Mouse (Mus musculus): ENCODE measurements around the gene Cmss1. TPM values are rescaled to one million over a fixed set of nuclear protein-coding genes. Genes with fewer than 3 reads are reported as not detected.

Gene Cmss1
- polyA plus RNA-seq, 1 experiment, result 3.0 TPM

DNA sequence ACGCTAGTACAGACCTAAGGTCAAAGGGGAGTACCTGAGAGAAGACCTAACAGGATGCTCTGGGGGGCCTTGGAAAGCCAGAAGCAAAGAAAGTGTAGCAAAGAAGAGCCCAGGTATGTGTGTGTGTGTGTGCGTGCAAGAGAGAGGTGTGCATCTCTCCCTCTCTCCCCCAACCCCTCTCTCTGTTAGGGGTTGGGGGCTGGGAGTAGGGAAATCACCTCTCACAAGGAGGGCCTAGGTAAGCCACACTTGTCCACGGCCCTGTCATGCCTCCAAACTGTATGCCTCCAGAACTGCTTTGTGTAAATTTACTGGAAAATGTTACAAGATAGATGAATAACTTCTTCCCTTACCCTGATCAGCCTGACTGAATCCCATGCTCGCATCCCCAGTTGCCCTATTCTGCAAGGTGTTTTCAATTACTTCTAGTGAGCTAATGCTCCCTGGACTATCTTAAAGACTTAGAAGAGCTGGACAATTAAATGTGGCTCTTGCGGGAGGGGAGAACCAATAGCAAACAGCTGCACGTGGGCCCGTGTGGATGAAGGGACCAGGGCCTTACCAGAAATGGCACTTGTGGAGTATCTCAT lies 231.3 kb downstream of the Cmss1 start:
- H3K27ac ChIP-seq (ENCODE audit: insufficient read depth, low read length), result no peak overlapping the region
- no peaks in the 10 kb centered on the region for H3K4me1 ChIP-seq (ENCODE audit: control insufficient read depth, insufficient read depth, insufficient read length)
- H3K27me3 ChIP-seq (ENCODE audit: control insufficient read depth, insufficient read depth, low read length), result no peaks in the 10 kb centered on the region
- H3K4me3 ChIP-seq (ENCODE audit: extremely low read depth, insufficient read depth, insufficient read length), result no peak overlapping the region
- no peak for DNase-seq (ENCODE audit: low read depth in 1 of 2, low spot score in 2 of 2)
- H3K36me3 ChIP-seq (ENCODE audit: control insufficient read depth, insufficient read depth, low read length), result no peaks in the 10 kb centered on the region
- no peak for TF ChIP-seq CTCF (IDR thresholded peaks at IDR 0.05; ENCODE audit: extremely low read depth, insufficient read depth, insufficient read length, insufficient replicate concordance)
- TF ChIP-seq POLR2A (IDR thresholded peaks at IDR 0.05; ENCODE audit: low read depth, low read length), result no peak
- WGBS, result 92% methylated on average over 7 of the region's 7 CpGs

DNA sequence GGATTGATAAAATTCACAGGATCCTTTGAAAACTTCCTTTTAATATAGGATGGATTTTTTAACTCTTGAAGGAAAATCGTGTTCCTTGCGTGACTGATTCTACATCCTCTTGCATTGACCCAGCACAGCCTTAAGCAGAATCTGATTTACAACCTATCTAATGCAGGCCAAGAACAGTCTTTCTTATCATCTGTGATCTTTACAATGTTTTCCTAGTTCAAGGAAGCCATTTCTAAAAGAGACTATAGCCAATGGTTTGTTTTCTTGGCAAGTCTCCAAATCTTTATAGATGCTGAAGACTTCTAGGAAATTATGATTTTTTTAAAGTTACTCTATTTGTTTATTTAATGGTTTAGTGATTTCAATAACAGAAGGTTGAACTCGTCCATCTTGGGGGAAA lies 234.5 kb downstream of the Cmss1 start:
- no peaks in the 10 kb centered on the region for H3K36me3 ChIP-seq (ENCODE audit: control insufficient read depth, insufficient read depth, low read length)
- no peak overlapping the region for H3K4me3 ChIP-seq (ENCODE audit: extremely low read depth, insufficient read depth, insufficient read length)
- H3K27ac ChIP-seq (ENCODE audit: insufficient read depth, low read length), result no peak overlapping the region
- TF ChIP-seq POLR2A (IDR thresholded peaks at IDR 0.05; ENCODE audit: low read depth, low read length), result no peak
- no peak for TF ChIP-seq CTCF (IDR thresholded peaks at IDR 0.05; ENCODE audit: extremely low read depth, insufficient read depth, insufficient read length, insufficient replicate concordance)
- no peaks in the 10 kb centered on the region for H3K27me3 ChIP-seq (ENCODE audit: control insufficient read depth, insufficient read depth, low read length)
- 87% methylated on average over 3 of the region's 3 CpGs for WGBS
- DNase-seq (ENCODE audit: low read depth in 1 of 2, low spot score in 2 of 2), result no peak
- no peaks in the 10 kb centered on the region for H3K4me1 ChIP-seq (ENCODE audit: control insufficient read depth, insufficient read depth, insufficient read length)

DNA sequence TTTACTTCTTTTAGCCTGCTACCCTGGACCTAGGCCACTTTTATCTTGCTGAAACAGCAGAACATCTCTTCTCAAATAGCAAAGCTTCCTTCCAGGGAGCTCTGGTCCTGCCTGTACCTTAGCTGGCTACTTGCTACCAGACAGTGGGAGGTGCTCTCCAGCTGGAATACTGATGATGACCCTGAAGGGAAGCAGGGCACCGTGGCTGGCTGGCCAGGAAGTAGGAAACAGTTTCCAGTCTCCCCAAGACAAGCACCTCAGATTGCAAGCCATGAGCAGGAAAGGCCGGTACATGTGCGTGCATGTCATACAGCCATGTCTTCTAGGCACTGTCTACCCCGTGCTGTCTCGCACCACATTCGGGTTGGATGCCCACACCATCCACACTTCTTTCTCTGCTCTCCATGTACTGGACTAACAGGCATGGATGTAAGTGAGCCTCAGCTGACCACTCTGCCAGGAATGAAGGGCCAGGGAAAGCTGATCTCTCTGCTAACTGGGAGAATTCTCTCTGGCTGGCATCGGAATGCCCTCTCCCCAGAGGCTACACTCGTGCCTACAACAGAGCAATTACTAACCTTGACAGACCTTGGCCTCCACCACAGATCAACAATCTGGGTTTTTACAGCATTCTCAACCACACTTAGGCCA lies 236.7 kb downstream of the Cmss1 start:
- Histone ChIP-seq H3K4me3 (ENCODE audit: extremely low read depth, insufficient read depth, insufficient read length) (no peak overlapping the region), H3K27me3 (ENCODE audit: control insufficient read depth, insufficient read depth, low read length) (no peaks in the 10 kb centered on the region), H3K36me3 (ENCODE audit: control insufficient read depth, insufficient read depth, low read length) (no peaks in the 10 kb centered on the region), H3K4me1 (ENCODE audit: control insufficient read depth, insufficient read depth, insufficient read length) (no peaks in the 10 kb centered on the region), H3K27ac (ENCODE audit: insufficient read depth, low read length) (no peak overlapping the region)
- no peak for DNase-seq (ENCODE audit: low read depth in 1 of 2, low spot score in 2 of 2)
- TF ChIP-seq CTCF (IDR thresholded peaks at IDR 0.05; ENCODE audit: extremely low read depth, insufficient read depth, insufficient read length, insufficient replicate concordance) (no peak), POLR2A (IDR thresholded peaks at IDR 0.05; ENCODE audit: low read depth, low read length) (no peak)
- WGBS, result 88% methylated on average over 8 of the region's 8 CpGs

DNA sequence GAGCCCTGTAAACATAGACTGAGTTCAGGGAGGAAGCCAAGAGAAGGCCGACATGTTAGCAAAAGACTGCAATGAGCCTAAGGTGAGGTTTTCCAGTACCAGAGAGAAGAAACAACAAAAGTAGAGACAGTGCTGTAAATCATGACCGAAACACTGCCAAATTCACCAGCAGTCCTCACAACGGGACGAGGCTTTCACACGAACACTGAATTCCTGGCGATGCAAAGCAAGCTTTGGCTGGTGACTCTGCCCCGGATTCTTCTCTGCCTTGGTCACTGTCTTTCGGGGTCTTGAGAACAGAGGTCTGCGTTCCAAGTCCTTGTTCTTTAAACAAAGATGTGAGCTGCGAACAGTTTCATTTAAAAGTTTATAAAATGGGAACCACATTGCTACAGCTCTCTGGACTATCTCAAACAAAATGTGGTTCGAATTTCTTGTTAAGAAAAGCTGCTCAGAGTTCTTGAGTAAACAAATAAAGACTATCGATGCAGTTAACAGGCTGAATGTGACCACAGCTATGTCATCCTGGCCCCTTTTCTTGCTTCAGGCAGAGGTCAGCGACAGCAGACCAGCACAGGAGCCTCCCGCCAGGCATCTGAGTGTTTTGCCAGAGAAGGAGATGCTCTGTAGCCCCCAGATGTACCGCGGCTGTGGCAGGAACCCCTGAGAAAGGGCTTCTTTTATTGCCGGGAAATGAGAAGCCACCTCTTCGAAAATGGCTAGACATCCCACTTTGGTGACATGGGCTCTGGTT lies 239.5 kb downstream of the Cmss1 start:
- Histone ChIP-seq H3K36me3 (ENCODE audit: control insufficient read depth, insufficient read depth, low read length) (no peaks in the 10 kb centered on the region), H3K4me1 (ENCODE audit: control insufficient read depth, insufficient read depth, insufficient read length) (peaks cover 2% of the 10 kb centered on the region; the same call in 1 of the 2 replicates), H3K4me3 (ENCODE audit: extremely low read depth, insufficient read depth, insufficient read length) (no peak overlapping the region), H3K27me3 (ENCODE audit: control insufficient read depth, insufficient read depth, low read length) (no peaks in the 10 kb centered on the region), H3K27ac (ENCODE audit: insufficient read depth, low read length) (no peak overlapping the region)
- TF ChIP-seq POLR2A (IDR thresholded peaks at IDR 0.05; ENCODE audit: low read depth, low read length) (no peak), CTCF (IDR thresholded peaks at IDR 0.05; ENCODE audit: extremely low read depth, insufficient read depth, insufficient read length, insufficient replicate concordance) (no peak)
- DNase-seq (ENCODE audit: low read depth in 1 of 2, low spot score in 2 of 2), result no peak
- 88% methylated on average over 18 of the region's 18 CpGs for WGBS

DNA sequence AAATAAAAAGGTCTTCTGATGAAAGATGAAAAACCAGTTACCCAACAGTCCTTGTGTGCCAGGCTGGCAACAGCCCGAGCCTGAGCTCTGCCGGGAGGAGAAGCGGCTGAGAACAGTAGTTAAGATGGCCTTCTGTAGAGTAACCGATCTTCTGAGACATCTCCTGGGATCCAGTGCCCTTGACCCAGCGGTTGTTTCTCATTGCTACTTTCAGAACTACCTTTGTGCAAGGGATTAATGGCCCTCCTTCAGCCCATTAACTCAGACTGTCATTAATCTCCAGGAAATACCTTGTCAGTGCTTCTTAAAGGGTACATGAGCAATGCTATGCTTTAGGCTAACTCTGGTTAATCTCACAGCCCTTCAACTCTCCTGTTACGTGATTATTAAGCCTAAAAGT lies 240.5 kb downstream of the Cmss1 start:
- no peak overlapping the region for H3K4me3 ChIP-seq (ENCODE audit: extremely low read depth, insufficient read depth, insufficient read length)
- H3K4me1 ChIP-seq (ENCODE audit: control insufficient read depth, insufficient read depth, insufficient read length), result peaks cover 2% of the 10 kb centered on the region; the same call in 1 of the 2 replicates
- H3K27me3 ChIP-seq (ENCODE audit: control insufficient read depth, insufficient read depth, low read length), result no peaks in the 10 kb centered on the region
- no peaks in the 10 kb centered on the region for H3K36me3 ChIP-seq (ENCODE audit: control insufficient read depth, insufficient read depth, low read length)
- DNase-seq (ENCODE audit: low read depth in 1 of 2, low spot score in 2 of 2), result no peak
- 92% methylated on average over 6 of the region's 6 CpGs for WGBS
- H3K27ac ChIP-seq (ENCODE audit: insufficient read depth, low read length), result no peak overlapping the region
- TF ChIP-seq POLR2A (IDR thresholded peaks at IDR 0.05; ENCODE audit: low read depth, low read length), result no peak
- no peak for TF ChIP-seq CTCF (IDR thresholded peaks at IDR 0.05; ENCODE audit: extremely low read depth, insufficient read depth, insufficient read length, insufficient replicate concordance)

DNA sequence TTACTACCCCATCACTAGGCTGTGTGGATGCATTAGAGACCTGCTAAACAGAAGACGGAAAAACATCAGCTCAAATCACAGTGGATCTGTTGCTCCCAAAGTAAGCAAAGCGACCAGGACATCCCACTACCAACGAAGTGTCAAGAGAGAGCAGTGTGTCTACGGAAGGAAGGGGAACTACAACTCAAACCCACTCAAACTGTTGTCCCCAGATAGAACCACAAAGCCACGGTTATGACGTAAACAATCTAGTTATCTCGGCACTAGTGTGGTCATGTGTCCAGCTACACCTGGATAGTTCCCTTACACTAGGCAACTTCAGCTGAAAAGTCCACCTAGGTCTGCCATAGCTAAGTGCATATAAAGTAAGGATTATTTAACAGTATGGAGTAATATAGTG lies 242.2 kb downstream of the Cmss1 start:
- no peak overlapping the region for H3K27ac ChIP-seq (ENCODE audit: insufficient read depth, low read length)
- H3K27me3 ChIP-seq (ENCODE audit: control insufficient read depth, insufficient read depth, low read length), result no peaks in the 10 kb centered on the region
- no peak overlapping the region for H3K4me3 ChIP-seq (ENCODE audit: extremely low read depth, insufficient read depth, insufficient read length)
- TF ChIP-seq POLR2A (IDR thresholded peaks at IDR 0.05; ENCODE audit: low read depth, low read length) (no peak), CTCF (IDR thresholded peaks at IDR 0.05; ENCODE audit: extremely low read depth, insufficient read depth, insufficient read length, insufficient replicate concordance) (no peak)
- H3K36me3 ChIP-seq (ENCODE audit: control insufficient read depth, insufficient read depth, low read length), result no peaks in the 10 kb centered on the region
- 37% methylated on average over 7 of the region's 7 CpGs for WGBS
- H3K4me1 ChIP-seq (ENCODE audit: control insufficient read depth, insufficient read depth, insufficient read length), result peaks cover 2% of the 10 kb centered on the region; the same call in 1 of the 2 replicates
- no peak for DNase-seq (ENCODE audit: low read depth in 1 of 2, low spot score in 2 of 2)
